Mouse (Mus musculus): ENCODE data around the gene Lmbr1l. TPM values are rescaled to one million over a fixed set of nuclear protein-coding genes. Genes with fewer than 3 reads are reported as not detected.

Lmbr1l gene
- polyA plus RNA-seq, 1 experiment from 2014 or later = 28.3 TPM

- Histone ChIP-seq H3K27me3 (ENCODE audit: low read depth, poor library complexity, severe bottlenecking) (peaks cover 33% of the 10 kb centered on the region), H3K4me3 (no peak overlapping the region), H3K36me3 (peaks cover 51% of the 10 kb centered on the region), H3K27ac (no peak overlapping the region), H3K9me3 (replicated peaks) (no peaks in the 10 kb centered on the region), H3K4me1 (peaks cover 11% of the 10 kb centered on the region)
- no peak for DNase-seq (ENCODE audit: low spot score)
- WGBS = 94% methylated on average over 2 of the region's 2 CpGs
Measured at GRCm38 (mm10) chr15:98902600-98902999, 15.4 kb downstream of the Lmbr1l start.

DNA sequence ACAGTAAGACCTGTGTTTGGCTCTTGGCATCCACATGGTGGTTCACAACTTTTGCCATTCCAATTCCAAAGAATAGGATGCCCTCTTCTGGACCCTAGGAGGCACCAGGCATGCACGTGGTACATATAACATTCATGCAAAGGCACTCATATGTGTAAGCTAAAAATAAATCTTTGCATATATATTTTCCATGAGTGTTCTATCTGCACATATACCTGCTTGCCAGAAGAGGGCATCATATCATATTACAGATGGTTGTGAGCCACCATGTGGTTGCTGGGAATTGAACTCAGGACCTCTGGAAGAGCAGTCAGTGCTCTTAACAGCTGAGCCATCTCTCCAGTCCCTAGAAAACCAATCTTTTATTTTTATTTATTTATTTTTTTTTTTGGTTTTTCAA is 16.5 kb downstream of the Lmbr1l start:
- H3K9me3 ChIP-seq (replicated peaks) = no peaks in the 10 kb centered on the region
- no peak overlapping the region for H3K27ac ChIP-seq
- H3K27me3 ChIP-seq (ENCODE audit: low read depth, poor library complexity, severe bottlenecking) = peaks cover 44% of the 10 kb centered on the region
- DNase-seq (ENCODE audit: low spot score) = no peak
- peaks cover 41% of the 10 kb centered on the region for H3K36me3 ChIP-seq
- 60% methylated on average over 1 of the region's 1 CpGs for whole genome bisulfite sequencing
- no peak overlapping the region for H3K4me3 ChIP-seq
- peaks cover 18% of the 10 kb centered on the region for H3K4me1 ChIP-seq

- H3K27ac ChIP-seq = 0 out of 2 replicates have a peak within 1 kb of the TSS, but pooled peaks have one; percentile 10
- peaks cover 47% of the 10 kb centered on the region for H3K4me1 ChIP-seq
- H3K36me3 ChIP-seq = peaks cover 9% of the 10 kb centered on the region
- 1% methylated on average over 41 of the region's 41 CpGs for WGBS
- H3K27me3 ChIP-seq (ENCODE audit: low read depth, poor library complexity, severe bottlenecking) = peaks cover 77% of the 10 kb centered on the region
- no peaks in the 10 kb centered on the region for H3K9me3 ChIP-seq (replicated peaks)
- DNase-seq (ENCODE audit: low spot score) = peak; percentile 70
- H3K4me3 ChIP-seq = peak within 1 kb of the TSS; percentile 38
Measured at GRCm38 (mm10) chr15:98897928-98898800, 19.9 kb downstream of the Lmbr1l start, which contains the start of gene Dhh. Gene Dhh, minus strand, starts transcription at chr15:98898540.

- no peaks in the 10 kb centered on the region for H3K9me3 ChIP-seq (replicated peaks)
- 2% methylated on average over 10 of the region's 10 CpGs for WGBS
- H3K36me3 ChIP-seq = 0 out of 2 replicates have a peak, but pooled peaks cover 3% of the 10 kb centered on the region
- H3K27ac ChIP-seq = no peak overlapping the region
- H3K4me3 ChIP-seq = peak overlapping the region; percentile 38
- DNase-seq (ENCODE audit: low spot score) = peak; percentile 49
- peaks cover 47% of the 10 kb centered on the region for H3K4me1 ChIP-seq
- H3K27me3 ChIP-seq (ENCODE audit: low read depth, poor library complexity, severe bottlenecking) = peaks cover 84% of the 10 kb centered on the region
Measured at GRCm38 (mm10) chr15:98897495-98897894, 20.5 kb downstream of the Lmbr1l start.

- Histone ChIP-seq H3K27me3 (ENCODE audit: low read depth, poor library complexity, severe bottlenecking) (peaks cover 100% of the 10 kb centered on the region), H3K4me1 (peaks cover 52% of the 10 kb centered on the region), H3K27ac (peak overlapping the region; percentile 77), H3K9me3 (replicated peaks) (no peaks in the 10 kb centered on the region), H3K4me3 (peak overlapping the region; percentile 61), H3K36me3 (no peaks in the 10 kb centered on the region)
- under 1% methylated on average over 41 of the region's 41 CpGs for WGBS
- peak; percentile 70 for DNase-seq (ENCODE audit: low spot score)
Measured at GRCm38 (mm10) chr15:98895635-98896589, 22.1 kb downstream of the Lmbr1l start.

DNA sequence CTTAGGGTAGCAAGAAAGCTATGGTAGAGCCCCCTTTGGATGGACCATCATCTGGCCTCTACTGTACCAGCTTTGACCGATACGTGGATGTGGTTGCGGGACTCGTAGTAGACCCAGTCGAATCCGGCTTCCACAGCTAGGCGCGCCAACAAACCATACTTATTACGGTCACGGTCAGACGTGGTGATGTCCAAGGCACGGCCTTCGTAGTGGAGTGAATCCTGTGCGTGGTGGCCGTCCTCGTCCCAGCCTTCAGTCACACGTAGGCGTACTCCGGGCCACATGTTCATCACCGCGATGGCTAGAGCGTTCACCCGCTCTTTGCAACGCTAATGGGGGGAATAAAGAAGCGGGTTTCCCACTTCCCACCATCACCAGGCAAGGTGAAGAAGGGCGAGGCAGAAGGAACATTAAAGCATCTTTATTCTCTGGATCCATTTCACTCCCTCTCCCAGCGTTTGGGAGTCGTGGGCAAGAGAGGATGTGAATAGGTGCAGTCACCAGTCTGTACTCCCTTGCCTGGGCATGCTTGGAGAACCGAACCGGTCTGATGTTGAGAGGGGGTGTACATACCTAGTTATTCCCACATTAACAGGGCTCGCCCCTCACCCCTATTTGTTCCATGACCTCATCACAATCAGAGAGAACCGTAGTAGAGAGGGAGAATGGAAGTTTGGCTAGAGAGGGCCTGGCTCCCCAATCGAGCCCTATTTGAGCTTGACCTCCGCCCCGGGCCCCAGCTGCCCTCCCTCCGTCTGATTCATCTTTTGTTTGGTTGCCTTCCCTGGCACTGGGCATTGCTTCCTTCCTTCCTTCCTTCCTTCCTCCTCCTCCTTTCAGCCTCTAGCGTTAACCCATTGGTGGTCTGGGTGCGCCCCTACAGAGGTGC is 23.0 kb downstream of the Lmbr1l start:
- Histone ChIP-seq H3K27ac (peak overlapping the region; percentile 77), H3K9me3 (replicated peaks) (no peaks in the 10 kb centered on the region), H3K27me3 (ENCODE audit: low read depth, poor library complexity, severe bottlenecking) (peaks cover 96% of the 10 kb centered on the region), H3K36me3 (no peaks in the 10 kb centered on the region), H3K4me1 (peaks cover 52% of the 10 kb centered on the region), H3K4me3 (peak overlapping the region; percentile 61)
- WGBS = 3% methylated on average over 38 of the region's 38 CpGs
- peak; percentile 74 for DNase-seq (ENCODE audit: low spot score)

- Histone ChIP-seq H3K4me1 (peaks cover 52% of the 10 kb centered on the region), H3K4me3 (peak within 1 kb of the TSS; percentile 61), H3K36me3 (no peaks in the 10 kb centered on the region), H3K27me3 (ENCODE audit: low read depth, poor library complexity, severe bottlenecking) (peaks cover 87% of the 10 kb centered on the region), H3K9me3 (replicated peaks) (no peaks in the 10 kb centered on the region), H3K27ac (peak within 1 kb of the TSS; percentile 77; the same call in 1 of the 2 replicates)
- no peak for DNase-seq (ENCODE audit: low spot score)
- WGBS = under 1% methylated on average over 77 of the region's 77 CpGs
Measured at GRCm38 (mm10) chr15:98893940-98894745, 23.9 kb downstream of the Lmbr1l start, which contains the start of gene Rhebl1. Gene Rhebl1, minus strand, starts transcription at chr15:98894540.

DNA sequence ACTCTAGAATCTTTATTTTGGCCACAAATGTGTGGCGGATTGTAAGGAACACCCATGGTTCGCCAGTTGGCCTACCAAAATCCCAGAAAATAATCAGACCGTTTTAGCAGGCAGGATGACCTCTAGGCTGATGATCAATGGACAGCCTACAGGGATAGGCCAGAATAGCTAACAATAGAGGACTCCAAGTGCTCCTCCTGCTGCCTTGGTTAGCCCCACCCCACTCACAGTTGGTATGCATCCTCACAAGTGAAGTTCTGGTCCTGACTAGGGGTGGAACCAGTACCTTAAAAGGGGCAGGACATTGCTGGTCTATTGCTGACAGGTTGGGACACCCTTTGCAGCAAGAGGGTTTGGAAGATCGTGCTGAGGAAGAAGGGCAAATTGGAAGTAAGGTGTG is 25.0 kb downstream of the Lmbr1l start:
- WGBS = 43% methylated on average over 4 of the region's 4 CpGs
- DNase-seq (ENCODE audit: low spot score) = no peak

DNA sequence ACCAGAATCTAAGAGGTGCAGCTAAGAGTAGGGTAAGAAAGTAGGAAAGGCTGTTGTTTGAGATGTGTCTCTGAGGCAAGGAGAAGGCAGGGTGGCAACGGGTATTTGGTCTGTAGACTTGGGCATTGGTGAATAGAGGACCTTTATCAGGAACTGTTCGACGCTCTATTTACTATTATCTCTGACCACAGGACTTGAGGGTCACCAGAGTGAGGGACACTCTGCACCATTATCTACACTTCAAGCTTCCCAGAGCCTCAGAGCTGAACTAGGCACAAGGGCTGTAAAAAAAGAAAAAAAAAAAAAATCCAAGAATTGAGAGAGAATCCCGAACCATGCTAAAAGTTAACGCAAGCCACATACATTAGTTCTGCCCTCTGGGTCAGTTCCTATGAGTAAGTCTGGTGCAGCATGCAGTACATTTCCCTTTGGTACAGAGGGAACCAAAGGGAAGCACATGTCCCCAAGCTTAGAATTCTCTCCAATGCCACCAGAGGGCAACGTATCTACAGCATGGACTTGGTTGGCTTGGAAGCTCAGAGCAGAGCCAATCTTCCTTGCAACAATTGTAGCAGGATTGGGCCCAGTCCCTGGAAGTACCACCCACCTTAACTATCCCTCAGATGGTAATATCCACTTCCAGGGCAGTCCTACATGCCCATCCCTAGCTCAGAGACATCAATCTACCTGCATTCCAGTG is 26.0 kb downstream of the Lmbr1l start:
- H3K36me3 ChIP-seq = no peaks in the 10 kb centered on the region
- 49% methylated on average over 6 of the region's 6 CpGs for WGBS
- H3K4me3 ChIP-seq = no peak overlapping the region
- H3K27me3 ChIP-seq (ENCODE audit: low read depth, poor library complexity, severe bottlenecking) = peaks cover 66% of the 10 kb centered on the region
- H3K4me1 ChIP-seq = peaks cover 35% of the 10 kb centered on the region
- DNase-seq (ENCODE audit: low spot score) = peak; percentile 57
- no peak overlapping the region for H3K27ac ChIP-seq
- H3K9me3 ChIP-seq (replicated peaks) = no peaks in the 10 kb centered on the region

More for the DNA sequence above, 25.0 kb downstream of the Lmbr1l start:
- no peak overlapping the region for H3K27ac ChIP-seq
- H3K36me3 ChIP-seq = no peaks in the 10 kb centered on the region
- H3K27me3 ChIP-seq (ENCODE audit: low read depth, poor library complexity, severe bottlenecking) = peaks cover 76% of the 10 kb centered on the region
- H3K4me1 ChIP-seq = peaks cover 45% of the 10 kb centered on the region
- H3K9me3 ChIP-seq (replicated peaks) = no peaks in the 10 kb centered on the region
- H3K4me3 ChIP-seq = no peak overlapping the region; the same call in 1 of the 2 replicates

- Histone ChIP-seq H3K27me3 (ENCODE audit: low read depth, poor library complexity, severe bottlenecking) (peaks cover 59% of the 10 kb centered on the region), H3K27ac (no peak overlapping the region), H3K4me1 (peaks cover 33% of the 10 kb centered on the region), H3K9me3 (replicated peaks) (no peaks in the 10 kb centered on the region), H3K4me3 (peak overlapping the region; percentile 28), H3K36me3 (no peaks in the 10 kb centered on the region)
- 10% methylated on average over 19 of the region's 19 CpGs for whole genome bisulfite sequencing
- no peak for DNase-seq (ENCODE audit: low spot score)
Measured at GRCm38 (mm10) chr15:98891198-98891742, 26.8 kb downstream of the Lmbr1l start.

- 81% methylated on average over 7 of the region's 7 CpGs for WGBS
- H3K27me3 ChIP-seq (ENCODE audit: low read depth, poor library complexity, severe bottlenecking) = peaks cover 21% of the 10 kb centered on the region
Measured at GRCm38 (mm10) chr15:98887526-98887925, 30.5 kb downstream of the Lmbr1l start.

More at GRCm38 (mm10) chr15:98887526-98887925, 30.5 kb downstream of the Lmbr1l start:
- DNase-seq (ENCODE audit: low spot score) = no peak
- no peaks in the 10 kb centered on the region for H3K9me3 ChIP-seq (replicated peaks)
- no peak overlapping the region for H3K4me3 ChIP-seq
- no peaks in the 10 kb centered on the region for H3K36me3 ChIP-seq
- H3K27ac ChIP-seq = no peak overlapping the region
- H3K4me1 ChIP-seq = peaks cover 8% of the 10 kb centered on the region

Measured in limb, embryonic 10.5 days (tissue).